Mouse (Mus musculus): ENCODE results near the gene Olfr1441. TPM values are rescaled to one million over a fixed set of nuclear protein-coding genes. Genes with fewer than 3 reads are reported as not detected.

The Olfr1441 gene
- polyA plus RNA-seq, 1 experiment: not detected

DNA sequence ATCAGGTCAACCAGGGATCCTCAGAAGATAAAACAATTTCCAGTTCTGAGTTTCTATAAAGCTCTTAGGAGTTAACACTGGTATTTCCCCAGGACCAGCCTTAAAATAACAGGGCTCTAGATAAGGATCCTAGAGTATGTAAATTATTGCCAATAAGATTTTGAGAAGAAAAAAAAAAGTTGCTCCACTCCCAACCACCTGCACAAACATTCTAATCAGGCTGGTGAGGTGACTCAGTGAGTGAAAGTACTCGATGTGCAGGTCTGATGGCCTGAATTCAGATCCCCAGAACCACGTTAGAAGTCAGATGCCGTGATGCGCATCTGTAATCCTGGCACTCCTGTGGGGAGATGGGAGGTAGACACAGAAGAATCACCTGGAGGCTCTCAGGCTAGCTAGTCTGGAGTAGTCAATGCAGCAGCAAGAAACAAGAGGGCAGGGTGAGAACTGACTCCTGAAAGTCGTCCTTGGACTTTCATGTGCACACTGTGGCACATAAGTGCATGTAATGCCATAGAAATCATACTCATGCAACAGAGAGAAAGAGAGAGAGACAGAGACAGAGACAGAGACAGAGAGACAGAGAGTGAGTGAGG is 55.2 kb downstream of the Olfr1441 start:
- peaks cover 24% of the 10 kb centered on the region for H3K36me3 ChIP-seq (ENCODE audit: control insufficient read depth, insufficient read depth)

More for the DNA sequence above, 55.2 kb downstream of the Olfr1441 start:
- Histone ChIP-seq H3K27me3 (ENCODE audit: control insufficient read depth, insufficient read depth, insufficient read length) (no peaks in the 10 kb centered on the region), H3K4me3 (no peak overlapping the region), H3K4me2 (ENCODE audit: low read depth) (peak overlapping the region; percentile 63), H3ac (ENCODE audit: control insufficient read depth, insufficient read length) (no peak overlapping the region), H3K79me2 (ENCODE audit: control insufficient read depth, insufficient read depth) (no peaks in the 10 kb centered on the region)
- TF ChIP-seq TCF3 (IDR thresholded peaks at IDR 0.05; ENCODE audit: insufficient read length, low read depth): no peak
- TF ChIP-seq MAX (IDR thresholded peaks at IDR 0.05; ENCODE audit: low read depth): no peak
- no peak for TF ChIP-seq POLR2A (IDR thresholded peaks at IDR 0.05; ENCODE audit: insufficient read length, low read depth)
- no peak for TF ChIP-seq E2F4 (IDR thresholded peaks at IDR 0.05; ENCODE audit: insufficient read depth)
- TF ChIP-seq TCF12 (IDR thresholded peaks at IDR 0.05; ENCODE audit: insufficient read depth, poor library complexity, severe bottlenecking): no peak
- TF ChIP-seq USF1 (IDR thresholded peaks at IDR 0.05; ENCODE audit: low read depth): no peak
- no peak for TF ChIP-seq MYOD1 (IDR thresholded peaks at IDR 0.05; ENCODE audit: control insufficient read depth in 1 of 3, insufficient read length in 2 of 3, low read depth in 2 of 3)
- no peak for TF ChIP-seq REST (IDR thresholded peaks at IDR 0.05; ENCODE audit: insufficient read depth, insufficient read length)
- TF ChIP-seq CEBPB (IDR thresholded peaks at IDR 0.05; ENCODE audit: insufficient read depth, poor library complexity, severe bottlenecking): no peak
- no peak for TF ChIP-seq MYOG (IDR thresholded peaks at IDR 0.05; ENCODE audit: control insufficient read depth in 1 of 3, insufficient read depth in 1 of 3, insufficient read length in 2 of 3, low read depth in 2 of 3)
- TF ChIP-seq POLR2AphosphoS2 (IDR thresholded peaks at IDR 0.05; ENCODE audit: insufficient read length, low read depth): no peak
- TF ChIP-seq SRF (IDR thresholded peaks at IDR 0.05; ENCODE audit: control insufficient read depth, insufficient read length, low read depth): no peak

Other genes with a start within 250 kb of the Olfr1441 start
- not detected for gene Olfr1555-ps1, start 247.3 kb upstream of the Olfr1441 start, polyA plus RNA-seq (2012; fragmentation: generic; extraction: Trizol)
- gene Olfr1431, start 216.8 kb upstream of the Olfr1441 start, polyA plus RNA-seq (2012; fragmentation: generic; extraction: Trizol): not detected
- not detected for gene Olfr1432, start 184.8 kb upstream of the Olfr1441 start, polyA plus RNA-seq (2012; fragmentation: generic; extraction: Trizol)
- gene Olfr262, start 175.8 kb upstream of the Olfr1441 start, polyA plus RNA-seq (2012; fragmentation: generic; extraction: Trizol): not detected
- gene Olfr235, start 156.4 kb upstream of the Olfr1441 start, polyA plus RNA-seq (2012; fragmentation: generic; extraction: Trizol): not detected
- not detected for gene Olfr1434, start 137.6 kb upstream of the Olfr1441 start, polyA plus RNA-seq (2012; fragmentation: generic; extraction: Trizol)
- gene Olfr1436, start 118.3 kb upstream of the Olfr1441 start, polyA plus RNA-seq (2012; fragmentation: generic; extraction: Trizol): not detected
- not detected for gene Olfr1437, start 92.3 kb upstream of the Olfr1441 start, polyA plus RNA-seq (2012; fragmentation: generic; extraction: Trizol)
- gene Olfr1438-ps1, start 81.5 kb upstream of the Olfr1441 start, polyA plus RNA-seq (2012; fragmentation: generic; extraction: Trizol): not detected
- gene Olfr1440, start 30.2 kb upstream of the Olfr1441 start, polyA plus RNA-seq (2012; fragmentation: generic; extraction: Trizol): not detected
- gene Pfpl, start 10.5 kb downstream of the Olfr1441 start, polyA plus RNA-seq (2012; fragmentation: generic; extraction: Trizol): 0.02 TPM
- 0.06 TPM for gene Mpeg1, start 43.3 kb downstream of the Olfr1441 start, polyA plus RNA-seq (2012; fragmentation: generic; extraction: Trizol)
- gene Dtx4, start 84.0 kb downstream of the Olfr1441 start, polyA plus RNA-seq (2012; fragmentation: generic; extraction: Trizol): 21.2 TPM
- 5.4 TPM for gene Fam111a, start 128.3 kb downstream of the Olfr1441 start, polyA plus RNA-seq (2012; fragmentation: generic; extraction: Trizol)
- gene Gm4952, start 182.5 kb downstream of the Olfr1441 start, polyA plus RNA-seq (2012; fragmentation: generic; extraction: Trizol): not detected
- not detected for gene Glyat, start 215.9 kb downstream of the Olfr1441 start, polyA plus RNA-seq (2012; fragmentation: generic; extraction: Trizol)

All from myocyte (in vitro differentiated cells).